Mouse (Mus musculus): Measurements from ENCODE around the gene Camta1. TPM values are rescaled to one million over a fixed set of nuclear protein-coding genes. Genes with fewer than 3 reads are reported as not detected.

Camta1 gene
- polyA plus RNA-seq, 1 experiment from 2014 or later = 93.9 TPM

- H3K4me2 ChIP-seq = no peak overlapping the region
- H3K4me3 ChIP-seq (ENCODE audit: low read depth, low read length) = no peak overlapping the region
- H3K27me3 ChIP-seq (replicated peaks; ENCODE audit: control insufficient read depth, insufficient read depth, low read length) = no peaks in the 10 kb centered on the region
- no peak overlapping the region for H3K27ac ChIP-seq (ENCODE audit: low read depth, low read length)
- H3K36me3 ChIP-seq (ENCODE audit: control insufficient read depth, insufficient read depth, low read length) = no peaks in the 10 kb centered on the region
- H3K4me1 ChIP-seq (replicated peaks; ENCODE audit: control insufficient read depth, insufficient read depth, low read length) = no peaks in the 10 kb centered on the region
- no peak overlapping the region for H3K9ac ChIP-seq (ENCODE audit: low read depth, low read length)
- H3K9me3 ChIP-seq (ENCODE audit: control insufficient read depth, low read length) = no peaks in the 10 kb centered on the region
- 88% methylated on average over 8 of the region's 8 CpGs for WGBS
- no peak for DNase-seq (ENCODE audit: low spot score)
- no peak for ATAC-seq (replicated peaks; ENCODE audit: low FRiP score)
These were observed 94.3 kb downstream of the Camta1 start for GRCm38 (mm10) chr4:151767361-151767760.

DNA sequence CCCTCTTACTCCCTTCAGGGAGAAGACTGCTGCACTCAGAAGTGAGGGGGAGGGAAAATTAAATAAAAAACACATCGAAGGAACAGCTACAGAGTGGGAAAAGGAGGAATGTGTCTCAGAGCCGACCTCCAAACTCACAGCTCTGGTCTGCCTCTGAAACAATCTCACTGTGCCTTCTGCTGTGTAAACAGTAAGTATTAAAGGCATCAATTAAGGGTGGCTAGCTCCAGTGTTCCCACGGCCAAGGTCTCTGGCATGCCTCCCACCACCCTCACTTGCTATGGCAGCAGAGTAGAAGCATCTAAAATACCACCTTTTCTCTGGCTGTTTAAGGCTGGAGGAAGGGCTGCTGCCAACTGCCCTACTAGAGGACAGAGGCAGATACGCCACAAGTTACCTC is 96.3 kb downstream of the Camta1 start:
- Histone ChIP-seq H3K9ac (ENCODE audit: low read depth, low read length) (no peak overlapping the region), H3K27me3 (replicated peaks; ENCODE audit: control insufficient read depth, insufficient read depth, low read length) (no peaks in the 10 kb centered on the region), H3K27ac (ENCODE audit: low read depth, low read length) (no peak overlapping the region), H3K4me1 (replicated peaks; ENCODE audit: control insufficient read depth, insufficient read depth, low read length) (no peaks in the 10 kb centered on the region), H3K36me3 (ENCODE audit: control insufficient read depth, insufficient read depth, low read length) (no peaks in the 10 kb centered on the region), H3K9me3 (ENCODE audit: control insufficient read depth, low read length) (no peaks in the 10 kb centered on the region), H3K4me2 (no peak overlapping the region), H3K4me3 (ENCODE audit: low read depth, low read length) (no peak overlapping the region)
- 63% methylated on average over 4 of the region's 4 CpGs for WGBS
- DNase-seq (ENCODE audit: low spot score) = no peak
- ATAC-seq (replicated peaks; ENCODE audit: low FRiP score) = no peak

DNA sequence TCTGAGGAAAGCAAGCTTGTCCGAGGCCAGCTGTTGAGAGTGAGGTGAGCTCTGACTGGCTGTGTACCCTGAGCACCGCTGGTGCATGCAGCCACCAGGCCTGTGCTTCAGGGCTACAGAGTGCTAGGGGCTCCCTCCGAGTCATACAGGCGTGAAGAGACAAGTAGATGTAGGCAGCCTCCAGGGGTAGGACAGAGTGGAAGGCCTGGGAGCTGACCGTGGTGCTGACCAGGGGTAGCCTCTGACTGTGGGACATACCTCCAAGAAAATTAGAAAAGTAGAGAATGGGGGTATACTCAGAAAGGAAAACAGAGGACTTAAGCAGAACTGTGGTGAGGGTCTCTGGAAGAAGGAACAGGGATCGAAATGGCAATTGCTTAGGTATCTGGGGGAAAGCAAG is 97.7 kb downstream of the Camta1 start:
- H3K4me3 ChIP-seq (ENCODE audit: low read depth, low read length) = no peak overlapping the region
- DNase-seq (ENCODE audit: low spot score) = peak; percentile 58
- H3K27me3 ChIP-seq (replicated peaks; ENCODE audit: control insufficient read depth, insufficient read depth, low read length) = no peaks in the 10 kb centered on the region

DNA sequence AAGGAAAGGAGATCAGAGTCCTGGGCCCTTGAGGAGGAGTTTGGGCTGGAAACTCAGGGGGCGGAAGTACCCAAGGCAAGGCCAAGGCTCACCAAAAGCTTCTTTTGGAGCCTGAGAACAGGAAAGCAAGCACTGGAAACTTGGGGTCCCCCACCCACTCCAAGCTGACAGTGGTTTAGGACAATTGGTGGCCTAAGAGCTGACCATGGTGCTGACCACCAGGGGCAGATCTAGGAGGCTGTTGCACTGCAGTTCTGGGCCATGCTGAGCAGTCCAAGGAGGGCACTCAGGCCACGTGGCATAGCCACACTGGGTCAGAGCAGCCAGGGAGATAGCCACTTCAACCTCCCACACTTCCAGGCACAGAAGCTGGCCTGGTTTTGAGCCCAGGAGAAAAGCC is 102.6 kb downstream of the Camta1 start:
- Histone ChIP-seq H3K4me2 (no peak overlapping the region), H3K27ac (ENCODE audit: low read depth, low read length) (no peak overlapping the region), H3K9me3 (ENCODE audit: control insufficient read depth, low read length) (no peaks in the 10 kb centered on the region), H3K9ac (ENCODE audit: low read depth, low read length) (no peak overlapping the region), H3K27me3 (replicated peaks; ENCODE audit: control insufficient read depth, insufficient read depth, low read length) (no peaks in the 10 kb centered on the region), H3K36me3 (ENCODE audit: control insufficient read depth, insufficient read depth, low read length) (no peaks in the 10 kb centered on the region), H3K4me3 (ENCODE audit: low read depth, low read length) (no peak overlapping the region), H3K4me1 (replicated peaks; ENCODE audit: control insufficient read depth, insufficient read depth, low read length) (no peaks in the 10 kb centered on the region)
- 65% methylated on average over 2 of the region's 2 CpGs for WGBS
- no peak for ATAC-seq (replicated peaks; ENCODE audit: low FRiP score)
- DNase-seq (ENCODE audit: low spot score) = no peak

More for the DNA sequence above, 97.7 kb downstream of the Camta1 start:
- 40% methylated on average over 6 of the region's 6 CpGs for WGBS
- Histone ChIP-seq H3K36me3 (ENCODE audit: control insufficient read depth, insufficient read depth, low read length) (no peaks in the 10 kb centered on the region), H3K9me3 (ENCODE audit: control insufficient read depth, low read length) (no peaks in the 10 kb centered on the region), H3K4me2 (no peak overlapping the region), H3K4me1 (replicated peaks; ENCODE audit: control insufficient read depth, insufficient read depth, low read length) (no peaks in the 10 kb centered on the region), H3K27ac (ENCODE audit: low read depth, low read length) (no peak overlapping the region), H3K9ac (ENCODE audit: low read depth, low read length) (no peak overlapping the region)
- ATAC-seq (replicated peaks; ENCODE audit: low FRiP score) = no peak; the same call in 1 of the 2 replicates

DNA sequence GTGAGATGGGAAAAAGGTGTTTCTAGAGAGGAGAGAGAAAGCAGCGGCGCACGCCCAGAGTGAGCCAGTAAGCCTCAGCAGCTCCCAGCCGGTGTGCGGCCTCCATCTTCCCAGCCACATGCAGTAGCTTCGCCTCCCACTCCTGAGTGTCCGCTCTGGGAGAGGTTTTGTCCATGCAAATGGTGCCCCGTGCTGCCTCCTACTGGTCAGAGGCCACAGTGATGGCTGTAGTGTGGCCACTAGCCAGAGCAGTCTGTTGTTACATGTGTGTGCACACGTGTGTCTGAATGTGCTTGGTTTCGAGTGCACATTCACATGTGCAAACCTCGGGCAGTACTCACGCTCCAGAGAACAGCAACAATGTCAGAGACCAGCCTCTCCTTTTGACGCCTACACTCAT is 103.3 kb downstream of the Camta1 start:
- no peaks in the 10 kb centered on the region for H3K27me3 ChIP-seq (replicated peaks; ENCODE audit: control insufficient read depth, insufficient read depth, low read length)
- H3K9me3 ChIP-seq (ENCODE audit: control insufficient read depth, low read length) = no peaks in the 10 kb centered on the region
- no peak overlapping the region for H3K9ac ChIP-seq (ENCODE audit: low read depth, low read length)
- ATAC-seq (replicated peaks; ENCODE audit: low FRiP score) (no peak), DNase-seq (ENCODE audit: low spot score) (no peak)
- no peaks in the 10 kb centered on the region for H3K36me3 ChIP-seq (ENCODE audit: control insufficient read depth, insufficient read depth, low read length)
- H3K4me1 ChIP-seq (replicated peaks; ENCODE audit: control insufficient read depth, insufficient read depth, low read length) = no peaks in the 10 kb centered on the region
- 90% methylated on average over 13 of the region's 13 CpGs for WGBS
- H3K27ac ChIP-seq (ENCODE audit: low read depth, low read length) = no peak overlapping the region
- no peak overlapping the region for H3K4me2 ChIP-seq
- H3K4me3 ChIP-seq (ENCODE audit: low read depth, low read length) = no peak overlapping the region

GRCm38 (mm10) chr4:151757261-151757660 is 104.4 kb downstream of the Camta1 start:
- H3K27ac ChIP-seq (ENCODE audit: low read depth, low read length) = no peak overlapping the region
- no peaks in the 10 kb centered on the region for H3K9me3 ChIP-seq (ENCODE audit: control insufficient read depth, low read length)
- H3K27me3 ChIP-seq (replicated peaks; ENCODE audit: control insufficient read depth, insufficient read depth, low read length) = no peaks in the 10 kb centered on the region
- H3K9ac ChIP-seq (ENCODE audit: low read depth, low read length) = no peak overlapping the region
- H3K36me3 ChIP-seq (ENCODE audit: control insufficient read depth, insufficient read depth, low read length) = no peaks in the 10 kb centered on the region
- ATAC-seq (replicated peaks; ENCODE audit: low FRiP score) = no peak
- DNase-seq (ENCODE audit: low spot score) = no peak
- H3K4me2 ChIP-seq = no peak overlapping the region
- 89% methylated on average over 3 of the region's 3 CpGs for WGBS
- no peaks in the 10 kb centered on the region for H3K4me1 ChIP-seq (replicated peaks; ENCODE audit: control insufficient read depth, insufficient read depth, low read length)
- no peak overlapping the region for H3K4me3 ChIP-seq (ENCODE audit: low read depth, low read length)

- Histone ChIP-seq H3K27ac (ENCODE audit: low read depth, low read length) (no peak overlapping the region), H3K4me2 (no peak overlapping the region), H3K9ac (ENCODE audit: low read depth, low read length) (no peak overlapping the region), H3K4me1 (replicated peaks; ENCODE audit: control insufficient read depth, insufficient read depth, low read length) (no peaks in the 10 kb centered on the region), H3K9me3 (ENCODE audit: control insufficient read depth, low read length) (no peaks in the 10 kb centered on the region), H3K27me3 (replicated peaks; ENCODE audit: control insufficient read depth, insufficient read depth, low read length) (no peaks in the 10 kb centered on the region), H3K36me3 (ENCODE audit: control insufficient read depth, insufficient read depth, low read length) (no peaks in the 10 kb centered on the region), H3K4me3 (ENCODE audit: low read depth, low read length) (no peak overlapping the region)
- no peak for ATAC-seq (replicated peaks; ENCODE audit: low FRiP score)
- WGBS = 69% methylated on average over 10 of the region's 10 CpGs
- no peak for DNase-seq (ENCODE audit: low spot score)
These were observed 105.3 kb downstream of the Camta1 start for GRCm38 (mm10) chr4:151756400-151756799.

GRCm38 (mm10) chr4:151753231-151753630 is 108.4 kb downstream of the Camta1 start:
- no peaks in the 10 kb centered on the region for H3K4me1 ChIP-seq (replicated peaks; ENCODE audit: control insufficient read depth, insufficient read depth, low read length)
- no peaks in the 10 kb centered on the region for H3K27me3 ChIP-seq (replicated peaks; ENCODE audit: control insufficient read depth, insufficient read depth, low read length)
- no peak overlapping the region for H3K4me2 ChIP-seq
- no peaks in the 10 kb centered on the region for H3K9me3 ChIP-seq (ENCODE audit: control insufficient read depth, low read length)
- DNase-seq (ENCODE audit: low spot score) (no peak), ATAC-seq (replicated peaks; ENCODE audit: low FRiP score) (no peak)
- H3K4me3 ChIP-seq (ENCODE audit: low read depth, low read length) = no peak overlapping the region
- no peaks in the 10 kb centered on the region for H3K36me3 ChIP-seq (ENCODE audit: control insufficient read depth, insufficient read depth, low read length)
- 85% methylated on average over 10 of the region's 10 CpGs for WGBS
- no peak overlapping the region for H3K27ac ChIP-seq (ENCODE audit: low read depth, low read length)
- no peak overlapping the region for H3K9ac ChIP-seq (ENCODE audit: low read depth, low read length)

DNA sequence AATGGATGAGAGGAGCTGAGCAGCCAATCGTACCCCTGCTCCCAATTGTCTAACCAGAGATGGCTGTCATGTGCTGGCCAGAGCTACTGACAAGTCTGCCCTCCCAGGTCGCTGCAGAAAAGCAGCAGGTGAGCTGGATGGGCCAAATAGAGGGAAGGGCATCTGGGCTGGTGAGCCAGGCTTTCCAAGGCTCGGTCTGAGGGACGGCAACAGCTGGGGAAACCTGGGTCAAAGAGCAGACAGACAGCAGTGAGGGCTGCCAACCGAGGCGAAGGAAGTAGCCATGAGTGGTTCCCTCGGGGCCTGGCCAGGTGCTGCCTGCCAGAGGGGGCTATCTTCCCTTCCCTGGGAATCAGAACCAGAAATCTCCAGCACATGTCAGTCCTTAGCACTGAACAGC is 109.1 kb downstream of the Camta1 start:
- no peaks in the 10 kb centered on the region for H3K27me3 ChIP-seq (replicated peaks; ENCODE audit: control insufficient read depth, insufficient read depth, low read length)
- no peak overlapping the region for H3K4me3 ChIP-seq (ENCODE audit: low read depth, low read length)
- DNase-seq (ENCODE audit: low spot score) (no peak), ATAC-seq (replicated peaks; ENCODE audit: low FRiP score) (no peak)
- 74% methylated on average over 7 of the region's 7 CpGs for WGBS
- no peaks in the 10 kb centered on the region for H3K9me3 ChIP-seq (ENCODE audit: control insufficient read depth, low read length)
- no peak overlapping the region for H3K27ac ChIP-seq (ENCODE audit: low read depth, low read length)
- no peak overlapping the region for H3K4me2 ChIP-seq
- no peaks in the 10 kb centered on the region for H3K36me3 ChIP-seq (ENCODE audit: control insufficient read depth, insufficient read depth, low read length)
- H3K9ac ChIP-seq (ENCODE audit: low read depth, low read length) = no peak overlapping the region
- H3K4me1 ChIP-seq (replicated peaks; ENCODE audit: control insufficient read depth, insufficient read depth, low read length) = no peaks in the 10 kb centered on the region
